Mouse (Mus musculus): ENCODE results near the gene Ripor3.

DNA sequence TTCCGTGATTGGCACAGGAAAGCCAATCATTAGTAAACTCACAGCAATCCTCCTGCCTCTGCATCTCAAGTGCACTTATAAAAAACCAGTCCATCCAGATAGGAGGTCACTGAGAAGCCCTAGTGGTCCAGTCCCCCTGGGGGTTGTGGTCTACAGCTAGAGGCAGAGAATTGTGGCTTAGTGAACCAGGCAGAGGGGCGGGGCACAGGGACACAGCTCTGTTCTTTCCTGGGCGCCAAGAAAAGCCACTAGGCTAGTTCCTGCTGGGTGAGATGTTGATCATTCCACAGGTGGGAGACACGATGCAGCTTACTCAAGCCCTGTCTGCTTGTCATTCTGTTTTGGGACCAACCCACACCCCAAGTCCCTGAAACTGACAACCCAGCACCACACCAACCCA is 8.2 kb downstream of the Ripor3 start:
- no peak for TF ChIP-seq CTCF (IDR thresholded peaks at IDR 0.05; ENCODE audit: low read depth, low read length)
- no peak for TF ChIP-seq POLR2AphosphoS5 (IDR thresholded peaks at IDR 0.05; ENCODE audit: insufficient replicate concordance, low read depth, low read length)
- no peak for TF ChIP-seq GATA2 (IDR thresholded peaks at IDR 0.05; ENCODE audit: borderline replicate concordance, low read depth, low read length)
- TF ChIP-seq TAL1 (conservative IDR thresholded peaks at IDR 0.05; ENCODE audit: low read depth, low read length), result no peak
- TF ChIP-seq GATA1 (IDR thresholded peaks at IDR 0.05; ENCODE audit: borderline replicate concordance, low read length), result no peak

All from G1E (cell line).